Mouse (Mus musculus) limb, embryonic 15.5 days (tissue): ENCODE data around the gene Rasgef1b. TPM values are rescaled to one million over a fixed set of nuclear protein-coding genes. Genes with fewer than 3 reads are reported as not detected.

Source experiments
- ATAC-seq: fragments of 200-750 bp; cut with Nextera tagmentation; 2 replicates; pipeline ENCODE4 v1.8.0; 2017; ENCODE audit warnings: low read depth, moderate TSS enrichment; ENCODE audit not compliant: insufficient number of reproducible peaks, low FRiP score, low TSS enrichment
- H3K27ac ChIP-seq: fragments of 300-500 bp; sonication (generic); 2 replicates; pipeline ENCODE4 v1.5.1; 2015; ENCODE audit warnings: moderate library complexity, mild to moderate bottlenecking, inconsistent platforms
- H3K27me3 ChIP-seq: fragments of 300-500 bp; sonication (generic); 2 replicates; pipeline ENCODE4 v1.6.1; 2015; ENCODE audit warnings: inconsistent platforms
- H3K36me3 ChIP-seq: fragments of 300-500 bp; sonication (generic); 2 replicates; pipeline ENCODE4 v1.6.1; 2015; ENCODE audit warnings: inconsistent platforms
- H3K4me1 ChIP-seq: fragments of 300-500 bp; sonication (generic); 2 replicates; pipeline ENCODE4 v1.6.1; 2015; ENCODE audit warnings: inconsistent platforms
- H3K4me2 ChIP-seq: fragments of 300-500 bp; sonication (generic); 2 replicates; pipeline ENCODE4 v1.6.1; 2015; ENCODE audit warnings: mild to moderate bottlenecking, inconsistent platforms
- H3K4me3 ChIP-seq: fragments of 300-500 bp; sonication (generic); 2 replicates; pipeline ENCODE4 v1.5.1; 2015; ENCODE audit warnings: mild to moderate bottlenecking, inconsistent platforms
- H3K9ac ChIP-seq: fragments of 300-500 bp; sonication (generic); 2 replicates; pipeline ENCODE4 v1.6.1; 2015; ENCODE audit warnings: inconsistent platforms
- H3K9me3 ChIP-seq: fragments of 300-500 bp; sonication (generic); 2 replicates; pipeline ENCODE4 v1.6.1; 2016; ENCODE audit warnings: inconsistent platforms
- WGBS: fragments of 180-500 bp; shearing (Covaris S2); methylation state at CpG from one replicate; pipeline ENCODE4 v1.1.7; 2015; 5-methylcytosine and 5-hydroxymethylcytosine counted together
- polyA plus RNA-seq: library from polyadenylated mRNA; unstranded; fragments of >200 nt; fragmentation: Nextera tagmentation; extraction: Ambion mirVana; gene quantifications from 2 replicates; pipeline ENCODE4 v1.2.1, GENCODE M21; 2015

Rasgef1b gene
- polyA plus RNA-seq, 1 experiment from 2014 or later, result 8.8 TPM

DNA sequence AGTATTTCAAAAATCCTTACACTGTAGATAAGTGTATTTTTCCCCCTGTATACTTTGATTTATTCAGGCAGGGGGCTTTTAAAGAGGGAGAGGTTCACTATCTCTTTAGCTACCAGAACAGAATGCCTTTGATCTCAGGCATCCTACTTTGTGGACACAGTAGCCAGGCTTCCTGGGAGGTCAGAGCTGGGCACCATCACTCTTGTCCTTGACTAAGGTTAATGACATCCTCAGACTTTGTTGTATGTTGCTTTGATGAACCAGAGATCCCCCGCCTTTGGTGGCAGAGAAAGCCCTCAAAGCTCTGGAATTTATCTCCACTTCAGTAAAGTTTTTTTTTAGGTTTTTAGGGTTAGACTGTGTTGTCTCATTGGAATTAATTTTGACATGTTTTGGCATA is 343.8 kb downstream of the Rasgef1b start:
- no peaks in the 10 kb centered on the region for H3K36me3 ChIP-seq
- no peak overlapping the region for H3K4me2 ChIP-seq
- WGBS, result 67% methylated on average over 1 of the region's 1 CpGs
- no peak overlapping the region for H3K4me3 ChIP-seq
- H3K27ac ChIP-seq, result no peak overlapping the region
- ATAC-seq, result no peak
- H3K4me1 ChIP-seq, result peaks cover 4% of the 10 kb centered on the region; the same call in 1 of the 2 replicates
- no peaks in the 10 kb centered on the region for H3K9me3 ChIP-seq
- no peak overlapping the region for H3K9ac ChIP-seq
- H3K27me3 ChIP-seq, result no peaks in the 10 kb centered on the region

DNA sequence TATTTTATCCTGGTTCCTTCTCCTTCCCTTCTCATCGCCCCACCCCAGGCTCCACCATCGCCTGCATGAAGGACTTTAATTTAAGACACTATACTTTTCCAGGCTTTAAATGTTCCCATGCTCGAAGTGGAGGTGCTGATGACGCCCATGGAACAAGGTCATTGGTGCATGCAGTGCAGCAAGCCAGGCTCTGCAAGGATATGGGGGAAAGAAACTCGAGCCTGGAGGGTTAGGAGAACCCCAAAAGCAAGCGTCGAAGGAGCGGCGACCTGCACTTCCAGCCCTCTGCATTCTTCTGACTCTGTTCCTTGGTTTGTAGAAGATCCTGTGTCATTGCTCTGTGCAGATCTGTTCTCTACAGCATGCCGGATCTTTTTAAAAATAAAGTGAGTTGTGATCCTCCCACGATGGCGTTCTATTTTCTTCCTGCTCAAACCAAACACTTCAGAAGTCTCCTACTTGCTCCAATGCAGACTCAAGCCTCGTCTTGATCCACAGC is 345.0 kb downstream of the Rasgef1b start:
- H3K27me3 ChIP-seq, result no peaks in the 10 kb centered on the region
- 79% methylated on average over 13 of the region's 13 CpGs for WGBS

DNA sequence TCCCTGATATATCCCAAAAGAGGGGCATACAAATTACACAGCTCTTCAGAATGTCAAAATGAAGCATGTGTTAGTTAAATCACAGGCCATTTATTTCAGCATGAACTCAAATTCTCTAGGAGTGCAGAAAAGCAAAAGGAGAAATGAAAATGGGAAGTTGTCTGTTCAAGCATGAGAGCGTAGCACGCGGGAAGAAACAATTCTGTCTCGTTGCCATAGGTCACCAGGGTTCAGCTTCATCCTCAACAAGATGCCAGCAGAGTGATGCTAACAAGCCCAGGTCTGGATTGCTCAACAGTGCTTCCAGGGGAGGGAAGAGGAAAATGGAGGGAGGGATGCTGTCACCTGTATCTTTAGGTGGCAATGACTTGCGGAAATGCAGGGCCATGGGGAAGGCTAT is 346.1 kb downstream of the Rasgef1b start:
- Histone ChIP-seq H3K4me3 (no peak overlapping the region), H3K27me3 (no peaks in the 10 kb centered on the region), H3K27ac (no peak overlapping the region), H3K4me2 (no peak overlapping the region), H3K9ac (no peak overlapping the region), H3K9me3 (no peaks in the 10 kb centered on the region), H3K36me3 (no peaks in the 10 kb centered on the region), H3K4me1 (peaks cover 15% of the 10 kb centered on the region; the same call in 1 of the 2 replicates)
- no peak for ATAC-seq
- WGBS, result 76% methylated on average over 5 of the region's 5 CpGs

More for the DNA sequence above, 345.0 kb downstream of the Rasgef1b start:
- H3K27ac ChIP-seq, result no peak overlapping the region
- no peaks in the 10 kb centered on the region for H3K36me3 ChIP-seq
- no peak for ATAC-seq
- H3K4me3 ChIP-seq, result no peak overlapping the region
- peaks cover 9% of the 10 kb centered on the region; the same call in 1 of the 2 replicates for H3K4me1 ChIP-seq
- no peak overlapping the region for H3K4me2 ChIP-seq
- H3K9ac ChIP-seq, result no peak overlapping the region
- no peaks in the 10 kb centered on the region for H3K9me3 ChIP-seq

DNA sequence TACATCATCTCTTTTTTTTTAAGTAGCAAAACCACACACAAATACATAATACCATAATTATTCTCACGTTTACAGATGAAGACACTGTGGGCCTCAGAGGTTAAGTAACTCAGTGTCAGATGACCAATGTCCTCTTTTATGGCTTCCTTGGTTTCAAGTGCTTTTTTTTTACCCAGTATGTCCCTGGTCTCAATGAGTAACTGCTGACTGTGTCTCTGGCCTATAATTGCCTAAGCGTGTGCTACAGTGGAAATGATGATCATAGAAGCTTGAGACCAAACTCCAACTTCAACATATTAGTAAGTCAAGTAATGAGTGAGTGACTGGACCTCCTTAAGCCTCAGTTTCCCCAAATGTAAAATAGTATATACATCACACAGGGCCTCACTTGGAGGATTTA is 347.2 kb downstream of the Rasgef1b start:
- no peak overlapping the region for H3K27ac ChIP-seq
- H3K9ac ChIP-seq, result no peak overlapping the region
- WGBS, result 71% methylated on average over 2 of the region's 2 CpGs
- peaks cover 3% of the 10 kb centered on the region; the same call in 1 of the 2 replicates for H3K27me3 ChIP-seq
- ATAC-seq, result no peak
- H3K4me2 ChIP-seq, result no peak overlapping the region
- H3K4me3 ChIP-seq, result no peak overlapping the region
- H3K9me3 ChIP-seq, result no peaks in the 10 kb centered on the region
- peaks cover 15% of the 10 kb centered on the region; the same call in 1 of the 2 replicates for H3K4me1 ChIP-seq
- H3K36me3 ChIP-seq, result no peaks in the 10 kb centered on the region

DNA sequence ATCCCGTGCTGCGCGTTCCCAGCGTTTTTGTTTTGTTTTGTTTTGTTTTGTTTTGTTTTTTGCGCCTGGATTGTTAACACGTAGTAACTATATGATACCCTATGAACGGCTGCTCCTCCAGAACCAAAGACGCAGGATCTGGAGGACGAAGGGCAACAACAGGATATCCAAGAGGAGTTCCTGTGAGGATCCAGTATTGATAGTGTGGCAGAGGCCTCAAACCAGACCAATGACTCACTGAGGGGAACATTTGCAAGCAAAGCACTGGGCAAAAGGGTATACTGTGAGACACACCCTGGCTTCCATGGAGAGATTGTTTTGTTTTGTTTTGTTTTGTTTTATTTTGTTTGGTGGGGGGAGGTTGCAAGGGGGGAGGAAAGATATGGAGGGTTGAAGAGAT is 348.0 kb downstream of the Rasgef1b start:
- ATAC-seq, result no peak
- WGBS, result 83% methylated on average over 9 of the region's 9 CpGs
- peaks cover 15% of the 10 kb centered on the region; the same call in 1 of the 2 replicates for H3K4me1 ChIP-seq
- H3K4me2 ChIP-seq, result no peak overlapping the region
- H3K36me3 ChIP-seq, result no peaks in the 10 kb centered on the region
- peaks cover 3% of the 10 kb centered on the region; the same call in 1 of the 2 replicates for H3K27me3 ChIP-seq
- no peak overlapping the region for H3K4me3 ChIP-seq
- no peaks in the 10 kb centered on the region for H3K9me3 ChIP-seq
- H3K9ac ChIP-seq, result no peak overlapping the region
- no peak overlapping the region for H3K27ac ChIP-seq

DNA sequence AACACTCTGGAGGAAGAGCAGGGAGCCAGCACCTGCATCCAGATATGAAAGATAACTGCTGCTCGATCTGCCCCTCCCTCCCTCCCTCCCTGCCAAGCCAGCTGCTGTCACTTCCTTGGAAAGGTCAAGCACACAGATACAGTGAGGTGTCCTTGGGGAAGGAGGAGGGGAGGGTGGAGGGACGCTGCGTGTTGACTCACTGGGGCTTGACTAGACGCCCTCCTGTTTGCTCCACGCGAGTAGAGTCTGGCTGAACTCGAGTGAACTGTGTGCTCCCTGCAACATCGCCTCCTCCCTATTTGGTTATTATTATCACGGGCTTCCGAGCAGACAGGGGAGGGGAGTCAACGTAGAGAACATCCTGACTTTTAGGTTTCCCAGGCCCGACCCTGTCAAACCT is 348.7 kb downstream of the Rasgef1b start:
- Histone ChIP-seq H3K4me2 (no peak overlapping the region), H3K36me3 (no peaks in the 10 kb centered on the region), H3K9ac (no peak overlapping the region), H3K4me3 (no peak overlapping the region), H3K27ac (no peak overlapping the region), H3K9me3 (no peaks in the 10 kb centered on the region), H3K4me1 (peaks cover 15% of the 10 kb centered on the region; the same call in 1 of the 2 replicates), H3K27me3 (peaks cover 3% of the 10 kb centered on the region; the same call in 1 of the 2 replicates)
- no peak for ATAC-seq
- 35% methylated on average over 12 of the region's 12 CpGs for WGBS

DNA sequence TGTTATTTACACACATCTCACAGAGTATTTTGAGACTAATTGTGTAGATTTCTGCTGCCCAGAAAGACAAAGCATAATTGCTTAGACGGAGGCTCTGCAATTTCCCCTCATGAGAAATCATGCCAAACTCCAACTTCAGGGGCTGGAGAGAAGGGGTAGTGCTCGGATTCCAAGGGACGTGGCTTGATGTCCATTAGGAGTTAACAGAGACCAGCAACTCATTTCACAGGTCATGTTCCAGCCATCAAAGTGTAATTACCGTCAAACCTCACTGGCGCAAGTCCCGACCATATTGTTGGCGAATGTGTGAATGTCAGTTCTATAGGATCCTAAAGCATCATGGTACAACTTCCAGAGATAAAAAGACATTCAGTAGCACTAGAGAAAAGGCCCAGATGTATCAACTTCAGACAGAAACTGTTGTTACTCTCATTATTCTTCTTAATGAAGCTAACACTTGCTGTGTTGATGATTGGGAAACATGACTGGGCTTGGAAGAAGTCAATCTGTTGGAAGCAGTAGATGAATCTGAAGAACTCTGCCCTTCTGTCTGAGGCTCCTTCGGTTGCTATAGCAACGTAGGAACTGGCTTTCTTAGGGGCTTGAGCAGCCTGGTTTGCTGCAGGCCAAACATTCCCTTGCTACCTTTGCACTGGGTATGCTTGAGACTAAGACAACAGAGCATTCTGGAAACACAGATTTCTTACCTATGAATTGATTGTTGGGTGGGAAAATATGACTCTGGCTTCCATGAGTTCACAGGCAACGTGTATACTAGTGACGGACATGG is 350.2 kb downstream of the Rasgef1b start:
- Histone ChIP-seq H3K4me2 (no peak overlapping the region), H3K9me3 (no peaks in the 10 kb centered on the region), H3K27me3 (peaks cover 3% of the 10 kb centered on the region; the same call in 1 of the 2 replicates), H3K27ac (no peak overlapping the region), H3K4me1 (peaks cover 15% of the 10 kb centered on the region; the same call in 1 of the 2 replicates), H3K9ac (no peak overlapping the region), H3K4me3 (no peak overlapping the region), H3K36me3 (no peaks in the 10 kb centered on the region)
- WGBS, result 47% methylated on average over 11 of the region's 11 CpGs
- ATAC-seq, result no peak

DNA sequence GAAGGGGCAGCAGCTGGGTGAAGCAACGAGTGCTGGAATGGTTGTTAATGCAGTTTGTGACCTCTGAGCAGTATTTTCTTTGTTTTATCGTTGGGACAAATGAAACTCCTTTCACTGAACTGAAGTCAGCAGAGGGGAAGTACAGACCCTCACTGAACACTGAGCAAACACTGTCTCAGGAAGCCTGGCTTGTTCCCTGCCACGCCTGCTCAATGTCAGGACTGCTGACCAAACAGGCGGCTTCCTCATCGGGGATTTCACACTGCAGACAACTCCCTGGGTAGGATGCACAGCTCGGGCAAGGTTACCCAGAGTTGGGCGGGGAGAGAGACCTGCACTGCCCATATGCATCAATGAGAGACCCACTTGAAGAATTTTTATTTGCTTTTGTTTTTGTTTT is 353.1 kb downstream of the Rasgef1b start:
- peaks cover 3% of the 10 kb centered on the region; the same call in 1 of the 2 replicates for H3K27me3 ChIP-seq
- no peak for ATAC-seq
- H3K9ac ChIP-seq, result no peak overlapping the region
- H3K9me3 ChIP-seq, result no peaks in the 10 kb centered on the region
- no peaks in the 10 kb centered on the region for H3K36me3 ChIP-seq
- no peak overlapping the region for H3K4me3 ChIP-seq
- no peak overlapping the region for H3K27ac ChIP-seq
- H3K4me1 ChIP-seq, result peaks cover 15% of the 10 kb centered on the region; the same call in 1 of the 2 replicates
- H3K4me2 ChIP-seq, result no peak overlapping the region
- WGBS, result 71% methylated on average over 7 of the region's 7 CpGs

DNA sequence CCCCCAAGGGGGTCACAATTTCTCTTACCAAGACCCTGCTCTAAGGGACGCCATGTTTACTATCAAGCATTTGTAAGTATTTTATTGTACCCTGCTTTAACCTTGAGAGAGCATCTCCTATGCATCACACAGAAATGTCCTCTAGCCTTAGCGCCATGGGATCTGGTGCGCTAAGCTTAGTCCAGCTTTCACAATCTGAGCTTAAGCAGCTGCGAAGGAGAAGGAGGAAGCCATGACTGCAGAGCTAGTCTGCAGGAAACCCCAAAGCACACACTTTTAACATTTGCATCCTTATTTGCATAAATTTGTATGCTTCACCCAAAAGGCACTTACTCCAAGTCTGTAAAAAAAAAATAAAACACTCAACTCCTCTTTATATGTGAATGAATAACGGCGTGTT is 354.4 kb downstream of the Rasgef1b start:
- Histone ChIP-seq H3K4me3 (no peak overlapping the region), H3K9ac (no peak overlapping the region), H3K9me3 (no peaks in the 10 kb centered on the region), H3K27me3 (peaks cover 3% of the 10 kb centered on the region; the same call in 1 of the 2 replicates), H3K27ac (no peak overlapping the region), H3K4me1 (peaks cover 9% of the 10 kb centered on the region; the same call in 1 of the 2 replicates), H3K36me3 (no peaks in the 10 kb centered on the region), H3K4me2 (no peak overlapping the region)
- no peak for ATAC-seq
- WGBS, result 90% methylated on average over 6 of the region's 6 CpGs

DNA sequence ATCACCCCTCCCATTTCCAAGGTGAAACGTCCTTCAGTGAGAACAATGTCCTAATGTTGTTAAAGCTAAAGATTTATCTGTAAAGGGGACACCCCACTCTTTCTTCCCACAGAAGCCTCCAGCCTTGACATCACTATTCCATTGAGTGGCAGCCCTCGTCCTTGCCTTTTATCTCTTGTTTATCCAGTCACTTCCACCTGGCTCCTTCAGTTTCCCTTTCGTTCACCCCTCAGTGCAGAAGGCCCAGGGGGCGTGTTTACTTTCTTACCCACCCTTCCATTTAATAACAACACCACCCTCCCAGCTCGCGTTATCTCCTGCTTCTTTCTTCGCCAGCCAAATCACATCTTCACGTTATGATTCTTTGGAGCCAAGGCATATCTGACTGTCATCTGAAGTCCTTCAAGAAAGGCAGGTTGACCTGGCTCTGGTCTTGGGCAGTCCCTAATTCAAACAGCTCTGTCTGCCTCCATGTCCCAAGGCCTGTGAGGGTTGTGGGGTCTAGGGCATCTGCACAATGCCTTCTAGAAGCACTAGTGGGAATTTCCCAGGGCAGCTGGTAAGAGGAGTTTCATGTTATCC is 355.2 kb downstream of the Rasgef1b start:
- H3K27me3 ChIP-seq, result peaks cover 3% of the 10 kb centered on the region; the same call in 1 of the 2 replicates
- no peak overlapping the region for H3K27ac ChIP-seq
- H3K36me3 ChIP-seq, result no peaks in the 10 kb centered on the region
- H3K9me3 ChIP-seq, result no peaks in the 10 kb centered on the region
- 73% methylated on average over 8 of the region's 8 CpGs for WGBS
- H3K4me1 ChIP-seq, result peaks cover 5% of the 10 kb centered on the region; the same call in 1 of the 2 replicates
- H3K4me2 ChIP-seq, result no peak overlapping the region
- no peak overlapping the region for H3K4me3 ChIP-seq
- no peak for ATAC-seq
- no peak overlapping the region for H3K9ac ChIP-seq

DNA sequence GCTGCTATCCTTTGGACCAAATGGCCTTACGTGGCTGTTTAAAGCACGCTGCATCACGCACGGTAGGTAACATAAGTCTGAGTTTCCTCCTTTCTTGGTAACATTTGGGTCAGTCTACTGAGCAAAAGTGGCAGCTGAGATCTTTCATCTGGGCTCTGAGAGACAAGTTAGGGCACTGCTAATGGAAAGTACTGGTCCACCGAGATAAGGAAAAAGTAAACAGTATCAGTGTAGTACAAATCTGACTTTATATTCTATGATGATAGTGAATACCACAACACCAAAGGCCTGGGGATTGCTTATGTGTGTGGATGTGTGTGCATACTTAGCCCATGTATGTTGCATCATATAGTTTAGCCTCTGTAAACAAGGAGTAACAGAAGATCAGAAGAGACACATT is 358.2 kb downstream of the Rasgef1b start:
- H3K4me2 ChIP-seq, result no peak overlapping the region
- no peak overlapping the region for H3K27ac ChIP-seq
- H3K9me3 ChIP-seq, result no peaks in the 10 kb centered on the region
- no peaks in the 10 kb centered on the region for H3K27me3 ChIP-seq
- H3K4me1 ChIP-seq, result no peaks in the 10 kb centered on the region; the same call in 1 of the 2 replicates
- ATAC-seq, result no peak
- no peaks in the 10 kb centered on the region for H3K36me3 ChIP-seq
- H3K4me3 ChIP-seq, result no peak overlapping the region
- WGBS, result 74% methylated on average over 5 of the region's 5 CpGs
- H3K9ac ChIP-seq, result no peak overlapping the region

DNA sequence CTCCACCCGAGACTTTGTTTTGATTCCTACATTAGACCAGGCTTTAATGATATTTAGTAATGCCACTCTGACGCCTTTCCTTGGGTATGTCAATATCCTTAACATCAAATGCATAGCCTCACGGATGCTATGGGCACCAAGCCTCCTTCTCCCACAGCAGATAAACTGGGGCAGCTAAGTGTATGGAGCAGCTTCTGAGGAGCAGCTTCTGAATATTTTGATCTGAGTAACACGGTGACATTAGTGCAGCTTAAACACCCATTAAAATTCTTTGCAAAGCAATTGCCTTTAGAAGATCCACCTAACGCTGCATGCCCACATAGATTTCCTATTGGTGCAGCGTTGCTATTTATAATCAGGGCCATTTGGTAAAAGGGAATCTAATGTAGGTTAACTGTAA is 359.6 kb downstream of the Rasgef1b start:
- no peak for ATAC-seq
- Histone ChIP-seq H3K9me3 (no peaks in the 10 kb centered on the region), H3K27ac (no peak overlapping the region), H3K4me3 (no peak overlapping the region), H3K27me3 (no peaks in the 10 kb centered on the region), H3K4me1 (no peaks in the 10 kb centered on the region; the same call in 1 of the 2 replicates), H3K9ac (no peak overlapping the region), H3K36me3 (no peaks in the 10 kb centered on the region), H3K4me2 (no peak overlapping the region)
- 31% methylated on average over 6 of the region's 6 CpGs for WGBS
